Mouse (Mus musculus): ENCODE measurements around the gene Ormdl2.
A peak's percentile ranks its signal among the peaks of the same experiment; 100 is the strongest.

Ormdl2 gene

GRCm38 (mm10) chr10:128803771-128804270 lies 17.6 kb downstream of the Ormdl2 start, which contains the start of gene Dnajc14:
TSS of gene Dnajc14 (plus strand) at chr10:128804062.
- no peak for DNase-seq (ENCODE audit: low read depth)

GRCm38 (mm10) chr10:128803361-128803760 lies 18.1 kb downstream of the Ormdl2 start:
- DNase-seq (ENCODE audit: low read depth) = no peak

GRCm38 (mm10) chr10:128802956-128803355 lies 18.5 kb downstream of the Ormdl2 start:
- DNase-seq (ENCODE audit: low read depth) = no peak

- DNase-seq (ENCODE audit: low read depth) = no peak
Observed at GRCm38 (mm10) chr10:128801981-128802495, 19.4 kb downstream of the Ormdl2 start.

GRCm38 (mm10) chr10:128798676-128799075 lies 22.8 kb downstream of the Ormdl2 start:
- DNase-seq (ENCODE audit: low read depth) = no peak

GRCm38 (mm10) chr10:128795581-128795980 lies 25.9 kb downstream of the Ormdl2 start:
- no peak for DNase-seq (ENCODE audit: low read depth)

- no peak for DNase-seq (ENCODE audit: low read depth)
Observed at GRCm38 (mm10) chr10:128794391-128794790, 27.1 kb downstream of the Ormdl2 start.

- DNase-seq (ENCODE audit: low read depth) = no peak
Observed at GRCm38 (mm10) chr10:128793258-128793657, 28.2 kb downstream of the Ormdl2 start.

- DNase-seq (ENCODE audit: low read depth) = no peak
Observed at GRCm38 (mm10) chr10:128792041-128792440, 29.4 kb downstream of the Ormdl2 start.

GRCm38 (mm10) chr10:128790398-128791124 lies 30.9 kb downstream of the Ormdl2 start, which contains the start of gene Mmp19:
TSS of gene Mmp19 (plus strand) at chr10:128790910.
- DNase-seq (ENCODE audit: low read depth) = no peak

- no peak for DNase-seq (ENCODE audit: low read depth)
Observed at GRCm38 (mm10) chr10:128780200-128780599, 41.2 kb downstream of the Ormdl2 start.

- peak; percentile 85 for DNase-seq (ENCODE audit: low read depth)
Observed at GRCm38 (mm10) chr10:128779011-128779795, 42.2 kb downstream of the Ormdl2 start.

- no peak for DNase-seq (ENCODE audit: low read depth)
Observed at GRCm38 (mm10) chr10:128778441-128778840, 43.0 kb downstream of the Ormdl2 start.

GRCm38 (mm10) chr10:128773685-128774084 lies 47.8 kb downstream of the Ormdl2 start:
- DNase-seq (ENCODE audit: low read depth) = no peak

GRCm38 (mm10) chr10:128772895-128773294 lies 48.5 kb downstream of the Ormdl2 start:
- no peak for DNase-seq (ENCODE audit: low read depth)
